Mouse (Mus musculus) right cerebral cortex, postnatal 4 days (tissue): ENCODE data around the gene Dab1.
A peak's percentile ranks its signal among the peaks of the same experiment; 100 is the strongest.

Experiments used
- DNase-seq: peaks from one replicate; pipeline ENCODE4 v3.0.0-alpha.2; 2022

Dab1 gene

DNA sequence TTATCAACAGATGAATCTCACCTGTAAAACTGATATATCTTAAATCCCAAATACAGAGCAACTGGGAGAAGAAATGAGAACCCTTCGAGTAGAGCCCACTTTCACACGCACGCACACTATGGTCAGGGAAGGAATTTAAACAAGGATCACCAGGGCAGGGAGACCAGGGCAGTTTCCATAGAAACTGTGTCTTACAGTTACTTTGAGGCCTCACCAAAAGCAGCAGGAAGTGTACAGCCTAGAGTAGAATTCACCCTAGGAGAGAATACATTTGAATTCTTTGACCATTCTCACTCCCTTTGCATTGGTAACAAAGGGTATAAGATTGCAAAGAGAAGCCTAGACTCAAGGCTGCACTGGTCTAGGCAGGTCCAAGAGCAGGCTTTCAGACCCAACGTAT lies 1017.9 kb downstream of the Dab1 start:
- DNase-seq: no peak

DNA sequence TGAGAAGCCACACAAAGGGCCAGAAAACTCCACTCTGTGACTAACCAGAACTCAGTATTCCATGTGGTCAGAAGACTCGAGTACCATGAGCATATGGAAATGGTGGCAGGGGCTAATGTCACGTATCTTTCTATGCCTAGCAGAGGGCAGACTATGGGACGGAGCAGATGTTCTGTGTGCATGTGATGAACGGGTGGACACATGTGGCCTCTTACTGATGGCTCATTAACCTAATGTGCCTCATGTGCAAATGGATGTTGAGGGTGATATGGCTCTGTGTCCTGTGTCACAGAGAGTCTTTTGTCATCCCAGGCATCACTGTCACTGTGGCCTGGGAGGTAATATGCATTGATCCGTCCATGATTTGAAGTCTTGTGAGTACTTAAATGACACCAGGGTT lies 1021.5 kb downstream of the Dab1 start:
- no peak for DNase-seq

GRCm38 (mm10) chr4:104642761-104643469 lies 1023.8 kb downstream of the Dab1 start:
- peak; percentile 41 for DNase-seq

DNA sequence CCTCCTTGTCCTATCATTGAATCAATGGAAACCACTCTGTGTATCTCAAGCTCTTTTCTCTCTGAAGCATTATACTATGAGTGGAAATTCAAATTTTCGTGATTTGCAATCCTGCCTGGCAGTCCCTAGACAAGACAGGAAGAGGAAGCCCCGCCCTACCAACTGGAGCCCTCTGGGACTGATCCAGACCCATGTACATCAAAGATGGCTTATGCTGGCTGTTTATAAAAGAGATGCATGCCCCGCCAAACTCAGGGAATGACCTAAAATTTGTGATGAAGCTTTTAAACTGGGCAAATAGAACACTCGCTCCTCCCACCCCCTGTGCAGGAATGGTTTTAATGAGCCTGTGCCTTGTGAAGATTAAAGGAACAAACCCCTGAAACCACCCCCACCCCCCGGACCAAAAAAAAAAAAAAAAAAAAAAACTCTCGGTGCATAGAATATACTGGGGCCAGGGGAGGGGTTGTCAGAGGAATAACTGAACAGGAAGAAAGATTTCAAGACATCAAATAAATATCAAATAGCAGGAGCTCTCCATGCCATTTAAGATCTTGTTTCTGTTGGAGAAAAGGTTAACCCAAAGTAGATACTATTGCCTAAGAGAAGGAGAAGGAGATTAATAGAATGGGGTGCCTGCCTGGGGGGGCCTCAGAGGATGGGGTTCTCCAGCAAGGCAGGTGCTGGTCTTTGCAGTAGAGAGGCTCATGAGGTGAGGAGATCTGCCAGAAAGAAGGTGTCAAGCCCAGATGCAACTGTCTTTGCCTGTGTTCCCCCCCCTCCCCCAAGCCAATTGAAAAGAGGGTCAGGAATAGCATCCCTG lies 1024.6 kb downstream of the Dab1 start:
- peak; percentile 63 for DNase-seq

DNA sequence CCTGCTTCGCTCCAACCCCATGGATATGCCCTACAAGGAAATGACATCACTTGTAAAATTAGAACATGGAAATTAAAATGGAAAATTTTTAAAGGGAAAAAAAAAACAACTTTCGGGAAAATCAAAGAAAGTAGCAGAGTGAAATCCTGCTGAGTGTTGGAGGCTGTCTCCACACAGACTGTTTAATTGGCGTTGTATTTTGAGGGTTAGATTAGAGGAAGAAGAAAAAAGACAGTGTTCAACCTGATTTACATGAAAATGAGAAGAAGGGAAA lies 1025.1 kb downstream of the Dab1 start:
- no peak for DNase-seq

DNA sequence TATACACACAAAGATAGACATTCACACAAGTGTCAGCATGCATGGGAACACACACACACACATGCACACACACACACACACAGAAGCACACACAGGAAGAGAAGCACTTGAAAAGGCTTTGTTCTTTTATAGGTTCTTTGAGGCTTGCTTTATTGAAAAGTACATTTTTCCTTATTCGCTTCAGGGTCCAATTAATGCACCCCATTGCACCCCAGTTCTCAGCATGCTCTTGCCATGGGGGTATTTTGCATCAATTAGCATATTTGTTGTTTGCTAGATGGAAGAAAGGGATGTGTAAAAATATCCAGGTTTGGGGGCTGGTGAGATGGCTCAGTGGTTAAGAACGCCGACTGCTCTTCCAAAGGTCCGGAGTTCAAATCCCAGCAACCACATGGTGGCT lies 1025.7 kb downstream of the Dab1 start:
- no peak for DNase-seq

- DNase-seq: no peak
Observed at GRCm38 (mm10) chr4:104651761-104652160, 1032.6 kb downstream of the Dab1 start.

DNA sequence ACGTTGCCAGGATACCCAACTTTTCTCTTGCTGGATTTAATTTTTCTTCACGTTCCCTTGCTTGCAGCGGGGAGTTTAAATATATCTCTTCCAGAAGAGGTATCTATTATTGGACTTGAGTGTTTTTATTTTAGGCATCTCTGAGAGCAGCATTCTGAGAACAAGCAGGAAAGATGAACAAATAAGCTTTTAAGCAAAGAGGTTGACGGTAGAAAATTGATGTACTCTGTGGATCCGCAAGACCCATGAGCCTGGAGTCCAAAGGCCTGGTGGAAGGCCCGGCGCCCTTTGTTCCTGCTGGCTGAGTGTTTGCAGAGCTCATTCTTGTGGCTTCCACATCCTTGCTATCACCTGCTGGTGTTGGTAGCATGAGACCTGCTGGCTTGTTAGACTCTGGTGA lies 1037.6 kb downstream of the Dab1 start:
- no peak for DNase-seq

- DNase-seq: no peak
Observed at GRCm38 (mm10) chr4:104662841-104663614, 1043.9 kb downstream of the Dab1 start.

DNA sequence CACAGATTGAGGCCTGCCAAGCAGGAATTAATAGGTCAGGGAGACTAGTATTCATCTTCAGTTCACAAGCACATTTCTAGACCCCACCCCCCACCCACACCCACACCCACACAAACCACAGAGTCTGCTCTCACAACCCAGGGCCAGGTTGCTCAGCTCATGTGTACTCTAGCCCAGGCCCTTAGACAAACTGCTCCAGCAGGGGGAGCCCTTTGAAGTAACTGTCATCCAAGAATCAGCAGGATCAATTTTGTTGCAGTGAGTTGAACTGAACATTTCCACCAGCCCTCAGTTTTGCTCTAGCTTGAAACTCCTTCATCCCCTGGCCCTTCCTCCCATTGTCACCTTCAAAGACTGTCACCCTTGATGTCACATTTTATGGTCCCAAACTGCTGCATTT lies 1046.4 kb downstream of the Dab1 start:
- peak; percentile 73 for DNase-seq

- no peak for DNase-seq
Observed at GRCm38 (mm10) chr4:104666831-104667551, 1047.8 kb downstream of the Dab1 start.

DNA sequence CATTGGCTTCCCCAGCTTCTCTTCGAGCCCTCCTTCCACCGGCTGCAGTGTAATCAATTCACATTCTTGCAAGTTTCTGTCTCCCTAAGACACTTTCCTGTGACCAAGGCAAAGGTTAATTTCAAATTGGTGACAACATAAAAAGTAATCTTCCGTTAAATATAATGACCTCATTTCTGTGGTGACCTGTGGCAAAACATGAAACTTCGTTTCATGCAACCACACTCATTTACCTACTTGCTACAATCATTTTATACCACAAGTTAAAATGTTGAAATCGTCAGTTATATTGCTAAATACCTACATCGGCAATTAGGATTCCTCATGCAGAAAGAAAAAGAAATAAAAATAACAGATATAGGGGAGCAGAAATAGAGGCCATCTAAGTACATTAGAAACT lies 1048.9 kb downstream of the Dab1 start:
- no peak for DNase-seq

- no peak for DNase-seq
Observed at GRCm38 (mm10) chr4:104669406-104669805, 1050.2 kb downstream of the Dab1 start.

DNA sequence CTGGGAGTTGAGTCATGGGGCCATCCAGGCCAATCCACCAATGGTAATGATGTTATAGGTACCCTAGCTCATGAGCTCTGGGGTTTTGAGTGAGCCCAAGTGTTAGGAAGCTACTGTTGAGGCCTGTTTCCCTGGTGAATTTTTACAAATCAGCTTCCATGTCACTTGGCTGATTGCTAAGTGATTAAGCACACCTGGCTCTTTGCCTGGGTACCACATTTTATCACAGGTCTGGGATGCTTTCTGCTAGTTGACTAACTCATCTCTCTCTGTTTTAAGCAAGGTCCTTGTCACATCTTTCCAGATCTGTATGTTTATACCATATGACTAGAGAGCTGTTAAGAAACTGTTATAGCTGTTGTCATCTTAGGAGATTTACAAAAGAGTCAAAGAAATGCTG lies 1051.6 kb downstream of the Dab1 start:
- DNase-seq: no peak

DNA sequence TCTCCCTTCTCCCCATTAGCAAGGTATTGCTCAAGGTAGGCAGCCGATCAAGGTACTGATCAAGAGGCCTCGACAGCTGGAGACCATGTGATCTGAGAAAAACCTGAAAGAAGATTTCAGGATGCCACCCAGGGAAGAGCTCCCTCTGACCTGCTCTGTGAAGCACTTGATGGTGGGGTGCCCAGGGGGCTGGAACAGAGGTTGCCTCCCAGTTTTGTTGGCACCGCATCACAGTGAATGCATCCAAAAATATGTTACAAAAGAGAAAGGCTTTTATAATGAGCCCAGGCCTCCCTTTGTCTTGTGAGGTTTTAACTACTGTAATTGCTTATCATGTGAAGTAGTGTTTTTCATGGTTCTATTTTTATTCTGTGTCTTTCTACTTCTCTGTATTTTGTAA lies 1054.2 kb downstream of the Dab1 start:
- DNase-seq: no peak

- DNase-seq: no peak
Observed at GRCm38 (mm10) chr4:104674706-104675105, 1055.5 kb downstream of the Dab1 start.

- DNase-seq: no peak
Observed at GRCm38 (mm10) chr4:104678234-104678633, 1059.1 kb downstream of the Dab1 start.

GRCm38 (mm10) chr4:104680475-104680874 lies 1061.3 kb downstream of the Dab1 start:
- no peak for DNase-seq

DNA sequence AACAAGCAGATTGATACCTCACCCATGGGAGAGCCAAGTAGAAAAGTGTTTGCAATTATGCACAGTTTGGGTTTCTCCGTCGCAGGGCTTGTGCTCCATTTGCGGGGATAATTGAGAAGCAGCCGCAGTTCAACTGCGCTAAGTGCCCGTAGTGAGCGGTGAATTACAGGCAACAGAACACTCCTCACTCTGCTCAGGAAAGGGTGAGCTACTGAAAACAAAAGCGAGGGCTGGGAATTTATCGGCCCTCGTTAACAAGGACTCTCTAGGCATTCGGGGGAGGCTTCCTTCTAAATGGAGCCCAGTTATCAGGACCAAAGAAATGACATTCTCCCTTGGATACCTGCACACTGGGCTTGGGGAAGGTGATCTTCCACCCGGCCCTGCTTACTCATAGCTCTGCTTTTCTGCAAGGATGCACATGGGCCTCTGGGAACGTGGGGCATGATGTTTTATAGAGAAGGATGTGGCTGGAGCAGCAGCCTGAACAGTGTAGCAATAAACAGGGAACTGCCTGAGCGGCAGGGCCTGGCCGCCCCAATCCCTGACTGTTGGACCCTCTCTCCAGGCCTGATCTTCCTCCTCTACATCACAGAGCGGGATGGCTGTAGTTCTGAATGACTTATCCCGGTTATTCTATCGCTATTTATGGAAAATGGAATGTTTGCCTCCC lies 1067.1 kb downstream of the Dab1 start:
- no peak for DNase-seq

DNA sequence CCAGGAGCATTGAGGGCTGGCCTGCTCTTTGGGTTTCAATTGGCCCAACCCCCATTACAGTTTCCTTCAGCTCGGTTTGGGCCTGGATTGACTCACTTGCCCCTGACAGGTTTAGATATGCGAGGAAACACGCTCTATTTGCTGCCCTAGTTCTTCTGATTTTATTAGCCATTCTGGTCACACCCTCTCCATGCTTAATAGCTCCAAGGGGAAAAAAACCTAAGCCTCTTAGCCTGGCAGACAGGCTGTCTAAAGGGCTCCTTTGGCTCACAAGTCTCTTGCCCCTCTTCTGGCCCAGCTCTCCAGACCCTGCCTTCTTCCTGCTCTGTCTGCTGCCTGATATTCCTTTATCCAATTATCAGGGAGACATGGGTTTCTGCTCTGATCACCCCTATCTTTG lies 1069.9 kb downstream of the Dab1 start:
- no peak for DNase-seq

DNA sequence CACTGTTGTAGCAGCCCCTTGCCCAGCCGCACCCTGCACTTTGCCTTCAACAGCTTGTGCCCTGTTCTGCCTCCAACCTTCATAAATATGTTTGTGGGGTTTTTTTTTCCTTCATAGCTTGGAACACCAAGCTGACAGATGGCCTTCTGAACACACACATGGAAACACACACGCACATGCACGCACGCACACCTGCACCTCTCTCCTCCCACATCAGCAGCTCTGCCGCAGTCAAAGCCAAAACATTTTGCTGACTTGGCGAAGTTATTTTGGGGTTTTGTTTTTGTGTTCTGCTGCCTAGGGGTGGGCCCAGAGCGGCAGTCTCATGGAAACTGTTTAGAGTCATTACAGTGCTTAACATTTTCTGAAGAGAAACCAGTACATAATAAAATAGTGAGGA lies 1071.9 kb downstream of the Dab1 start:
- DNase-seq: no peak

- DNase-seq: no peak
Observed at GRCm38 (mm10) chr4:104694188-104694587, 1075.0 kb downstream of the Dab1 start.

- no peak for DNase-seq
Observed at GRCm38 (mm10) chr4:104696522-104696921, 1077.4 kb downstream of the Dab1 start.
